In the genomic region with DNA sequence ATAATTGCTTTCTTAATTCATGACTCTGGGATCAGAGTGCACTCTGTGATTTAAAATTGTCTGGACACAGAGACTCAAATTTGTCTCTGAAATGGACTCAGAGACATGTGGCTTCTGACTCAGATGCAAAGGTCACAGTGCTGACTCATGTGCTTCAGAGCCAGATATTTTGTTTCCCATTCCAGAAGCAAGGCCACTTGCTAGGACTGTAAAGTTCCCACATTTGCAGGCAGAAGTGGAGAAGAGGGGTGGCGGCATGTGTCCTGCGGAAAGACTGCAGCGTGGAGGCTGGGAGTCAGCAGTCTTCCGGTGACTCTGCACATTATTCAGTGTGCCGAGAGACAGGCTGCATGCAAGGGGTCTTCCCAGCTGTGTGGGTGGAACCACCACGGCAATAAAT, we compare ENCODE assay signal across 9 mouse cellular contexts.
DNase-seq lines count a peak whose midpoint lies in the region; ATAC-seq and TF ChIP-seq lines count a peak whose summit lies in the region.
"Had no signal": no experiment of that assay in that cellular context is flagged by ENCODE, and none has a peak within 500 bp of the region (broad histone marks: within the 10 kb centered on the region; RNA-seq: fewer than 3 reads in every experiment).

No protein-coding gene starts in this region.

- intact Hi-C loops in heart, postnatal 25 days (cut with DNase I) = no loop called here

- no peak overlapping the region for H3K4me2 ChIP-seq in neural tube, embryonic 11.5 days (ENCODE audit: low read depth)

- H3K4me1 ChIP-seq in cerebellum, adult 2 months (ENCODE audit: control insufficient read depth, insufficient read depth, low read length) = peaks cover 4% of the 10 kb centered on the region
- H3K4me1 ChIP-seq in megakaryocyte, embryonic 14.5 days = no peaks in the 10 kb centered on the region
- no peaks in the 10 kb centered on the region for H3K4me1 ChIP-seq in neural tube, embryonic 11.5 days (ENCODE audit: control insufficient read depth, insufficient read depth, low read length)

- H3K4me3 ChIP-seq in cerebellum, adult 2 months (replicated peaks; ENCODE audit: insufficient read depth, low read depth, low read length) = no peak overlapping the region
- peak overlapping the region; percentile 10 for H3K4me3 ChIP-seq in megakaryocyte, embryonic 14.5 days (replicated peaks)
- H3K4me3 ChIP-seq in neural tube, embryonic 11.5 days (ENCODE audit: low read depth, low read length) = no peak overlapping the region

- no peak overlapping the region for H3K9ac ChIP-seq in neural tube, embryonic 11.5 days (ENCODE audit: low read length)

- no peaks in the 10 kb centered on the region for H3K27me3 ChIP-seq in cerebellum, adult 2 months (ENCODE audit: control insufficient read depth, insufficient read depth, low read length)
- no peaks in the 10 kb centered on the region for H3K27me3 ChIP-seq in megakaryocyte, embryonic 14.5 days (replicated peaks)
- H3K27me3 ChIP-seq in neural tube, embryonic 11.5 days (ENCODE audit: control insufficient read depth, insufficient read depth, low read length) = no peaks in the 10 kb centered on the region

- peak; percentile 21 to 61 for DNase-seq in cerebellum, adult 2 months
- DNase-seq in cerebellum, postnatal 14 days = no peak
- DNase-seq in heart, postnatal 25 days (ENCODE audit: low spot score) = peak; percentile 1
- peak; percentile 13 for DNase-seq in neural tube, embryonic 11.5 days (ENCODE audit: low spot score)
- DNase-seq in spleen, postnatal 14 days (ENCODE audit: low spot score in 2 of 2) = no peak
- no peak for DNase-seq in thymus, postnatal 36 days
- DNase-seq: layer of hippocampus, postnatal 36 days had no signal

- WGBS in cerebellum, adult 2 months = 57% methylated on average over 6 of the region's 6 CpGs
- WGBS in neural tube, embryonic 11.5 days = 52% methylated on average over 6 of the region's 6 CpGs

- no peak for TF ChIP-seq POLR2A in cerebellum, adult 2 months (IDR thresholded peaks at IDR 0.05; ENCODE audit: borderline replicate concordance, insufficient read depth, low read length)

- no peak for ATAC-seq in megakaryocyte, adult 5-6 weeks (ENCODE audit: poor library complexity, severe bottlenecking)
- no peak for ATAC-seq in neural tube, embryonic 11.5 days (ENCODE audit: insufficient read depth, low FRiP score, low TSS enrichment)

- H3K27ac ChIP-seq in cerebellum, adult 2 months (ENCODE audit: insufficient read depth, low read length) = no peak overlapping the region; the same call in 1 of the 2 replicates
- H3K27ac ChIP-seq in neural tube, embryonic 11.5 days (ENCODE audit: low read depth, low read length) = no peak overlapping the region

- TF ChIP-seq CTCF in cerebellum, adult 2 months (IDR thresholded peaks at IDR 0.05; ENCODE audit: borderline replicate concordance, insufficient read depth, low read depth, low read length) = no peak

- H3K36me3 ChIP-seq in megakaryocyte, embryonic 14.5 days (replicated peaks; ENCODE audit: low read length) = no peaks in the 10 kb centered on the region
- H3K36me3 ChIP-seq in neural tube, embryonic 11.5 days (ENCODE audit: control insufficient read depth, insufficient read depth, low read length) = no peaks in the 10 kb centered on the region

- peaks cover 6% of the 10 kb centered on the region for H3K9me3 ChIP-seq in megakaryocyte, embryonic 14.5 days
- no peaks in the 10 kb centered on the region for H3K9me3 ChIP-seq in neural tube, embryonic 11.5 days (ENCODE audit: control insufficient read depth, low read length)

Comparison
In these comparisons a context has a peak if more than half of its experiments do, and no peak if none do; other contexts are left out.
1. DNase-seq: peak in cerebellum, adult 2 months (2 of 2), heart, postnatal 25 days (single experiment) and neural tube, embryonic 11.5 days (single experiment); none in cerebellum, postnatal 14 days (0 of 2), spleen, postnatal 14 days (0 of 2) and thymus, postnatal 36 days (0 of 2).